Mouse (Mus musculus) adrenal gland, postnatal 4 days (tissue): ENCODE data around the gene Rnf225. TPM values are rescaled to one million over a fixed set of nuclear protein-coding genes. Genes with fewer than 3 reads are reported as not detected.

Experiments used
- DNase-seq, 2 experiments: peaks; one replicate each; pipeline ENCODE4 v3.0.0; 2021 to 2022; ENCODE audit warnings: low spot score in 2 of 2, mixed read lengths in 2 of 2
- total RNA-seq, 2 experiments: library from RNA; stranded (reverse); gene quantifications; 2 replicates each; pipeline ENCODE4 v1.2.3; 2021

Rnf225 gene
- total RNA-seq, 2 experiments from 2014 or later: 0.59 to 0.64 TPM

GRCm38 (mm10) chr7:12980291-12980690, 53.1 kb downstream of the Rnf225 start:
- no peak for DNase-seq

Other genes with a start within 250 kb of the Rnf225 start
- gene Vmn2r55, start 242.4 kb upstream of the Rnf225 start, total RNA-seq: not detected
- not detected for gene Vmn2r56, start 192.4 kb upstream of the Rnf225 start, total RNA-seq
- 1 to 10 TPM; 8.0 to 8.2 TPM for gene Zscan18, start 123.8 kb upstream of the Rnf225 start, total RNA-seq
- 10 to 100 TPM; 16.0 to 16.4 TPM for gene Zfp329, start 108.6 kb upstream of the Rnf225 start, total RNA-seq
- 10 to 100 TPM; 34.2 to 35.4 TPM for gene Zfp110, start 92.7 kb upstream of the Rnf225 start, total RNA-seq
- gene Zfp128, start 46.2 kb upstream of the Rnf225 start, total RNA-seq: 1 to 10 TPM; 5.3 to 5.7 TPM
- gene Zscan22, start 29.6 kb upstream of the Rnf225 start, total RNA-seq: 10 to 100 TPM; 11.3 to 12.4 TPM
- 1,000 to 10,000 TPM; 1,322 to 1,347 TPM for gene Rps5, start 5.1 kb upstream of the Rnf225 start, total RNA-seq
- 10 to 100 TPM; 12.7 to 13.5 TPM for gene Zfp324, start 38.4 kb downstream of the Rnf225 start, total RNA-seq
- gene Zfp446, start 50.4 kb downstream of the Rnf225 start, total RNA-seq: 10 to 100 TPM in 1 of 2 experiments, 1 to 10 TPM in 1; 9.2 to 11.3 TPM
- gene Slc27a5, start 70.8 kb downstream of the Rnf225 start, total RNA-seq: 10 to 100 TPM in 1 of 2 experiments, under 1 TPM in 1; 0.70 to 16.3 TPM
- gene Trim28, start 71.7 kb downstream of the Rnf225 start, total RNA-seq: 100 to 1,000 TPM; 392 to 400 TPM
- 10 to 100 TPM; 18.4 to 18.5 TPM for gene Zbtb45, start 82.6 kb downstream of the Rnf225 start, total RNA-seq
- 100 to 1,000 TPM; 181 to 189 TPM for gene Chmp2a, start 107.4 kb downstream of the Rnf225 start, total RNA-seq
- 100 to 1,000 TPM; 168 to 181 TPM for gene Ube2m, start 110.9 kb downstream of the Rnf225 start, total RNA-seq
- gene Mzf1, start 127.3 kb downstream of the Rnf225 start, total RNA-seq: 1 to 10 TPM; 5.5 to 6.0 TPM
- not detected for gene Vmn1r85, start 167.8 kb downstream of the Rnf225 start, total RNA-seq
- not detected for gene Vmn1r86, start 192.5 kb downstream of the Rnf225 start, total RNA-seq
- not detected for gene Vmn1r87, start 212.7 kb downstream of the Rnf225 start, total RNA-seq
- gene Vmn1r88, start 232.2 kb downstream of the Rnf225 start, total RNA-seq: under 1 TPM; 0.08 to 0.14 TPM